Mouse (Mus musculus): ENCODE results near the gene Hist2h3c2. TPM values are rescaled to one million over a fixed set of nuclear protein-coding genes. Genes with fewer than 3 reads are reported as not detected.
A peak's percentile ranks its signal among the peaks of the same experiment; 100 is the strongest.
"Not testable (repeated sequence)": the region's sequence is repeated elsewhere in the genome, so short reads cannot be mapped to it uniquely, and the experiment has no call there.

Gene Hist2h3c2
- polyA plus RNA-seq, 2 experiments from 2014 or later, result not detected

DNA sequence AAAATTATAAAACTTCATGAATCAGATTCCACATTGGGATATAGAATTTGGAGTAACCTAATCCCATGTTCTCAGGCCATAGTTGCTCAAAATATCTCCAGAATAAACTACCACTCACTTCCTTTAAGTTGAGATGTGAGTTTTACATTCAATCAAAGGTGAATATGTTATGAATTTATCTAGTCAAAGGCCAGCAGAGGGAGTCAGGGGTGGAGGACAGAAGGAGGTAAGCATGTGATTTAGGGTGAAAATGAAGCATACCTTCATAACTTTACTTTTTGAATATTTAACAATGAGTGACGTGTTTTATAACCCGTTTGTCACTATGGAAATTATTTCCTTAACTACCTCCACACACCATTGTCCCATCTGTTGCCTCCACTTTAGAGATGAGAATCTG is 4.0 kb downstream of the Hist2h3c2 start:
- no peak for ATAC-seq

DNA sequence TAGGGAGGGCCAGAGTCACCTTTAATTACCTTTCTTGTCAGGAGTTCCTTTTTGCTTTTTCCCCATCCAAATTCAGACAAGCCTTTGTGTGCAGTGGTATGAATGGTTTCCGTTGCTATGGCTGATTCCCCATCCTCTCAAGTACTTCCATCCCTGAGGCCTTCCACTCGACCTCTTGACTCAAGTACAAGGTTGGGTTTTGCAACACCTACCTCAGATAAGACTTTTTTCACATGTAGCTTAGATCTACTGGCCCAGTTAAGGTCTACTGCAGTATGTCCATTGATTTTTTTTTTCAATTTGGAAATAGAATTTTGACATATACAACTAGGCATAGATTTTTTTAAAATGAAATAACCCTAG is 7.2 kb downstream of the Hist2h3c2 start:
- ATAC-seq, result no peak

DNA sequence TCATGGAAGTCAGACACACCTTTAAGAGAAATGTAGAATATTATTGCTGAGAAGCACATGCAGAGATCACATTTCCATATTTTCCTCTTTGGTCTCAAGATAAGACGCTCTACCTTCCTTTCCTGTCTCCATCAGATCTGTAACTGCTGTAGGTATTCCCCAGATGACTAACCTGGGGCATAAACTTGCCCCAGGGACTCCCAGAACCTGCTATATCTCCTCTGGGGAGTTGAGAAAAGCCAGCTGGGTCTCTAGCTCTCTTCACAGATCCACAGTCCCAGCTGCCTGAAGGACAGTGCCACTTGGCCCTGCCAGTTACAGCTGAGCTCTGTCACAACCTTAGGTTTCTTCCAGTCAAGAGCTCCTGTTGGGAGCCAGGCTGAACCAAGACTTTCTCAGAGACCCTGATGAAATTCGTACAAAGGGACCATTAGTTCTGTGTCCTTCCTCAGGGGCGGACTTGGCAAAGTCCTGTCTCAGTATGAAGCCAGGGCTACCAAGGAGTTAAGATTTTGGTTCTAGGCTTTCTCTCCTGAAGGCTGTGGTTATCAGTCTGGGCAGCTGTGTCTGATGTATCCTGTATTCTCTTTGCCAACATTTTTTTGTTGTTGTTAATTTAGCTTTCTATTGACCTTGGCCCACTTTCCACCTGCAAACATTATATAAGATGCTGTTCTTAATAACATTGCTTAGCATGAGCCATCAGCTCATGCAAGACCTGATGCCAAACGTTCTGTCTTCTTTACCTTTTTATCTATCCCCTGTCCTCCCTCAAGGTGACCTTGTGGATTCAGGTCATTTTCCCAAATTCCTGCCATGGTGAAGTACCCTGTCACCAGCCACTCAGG is 7.8 kb downstream of the Hist2h3c2 start:
- no peak for ATAC-seq

DNA sequence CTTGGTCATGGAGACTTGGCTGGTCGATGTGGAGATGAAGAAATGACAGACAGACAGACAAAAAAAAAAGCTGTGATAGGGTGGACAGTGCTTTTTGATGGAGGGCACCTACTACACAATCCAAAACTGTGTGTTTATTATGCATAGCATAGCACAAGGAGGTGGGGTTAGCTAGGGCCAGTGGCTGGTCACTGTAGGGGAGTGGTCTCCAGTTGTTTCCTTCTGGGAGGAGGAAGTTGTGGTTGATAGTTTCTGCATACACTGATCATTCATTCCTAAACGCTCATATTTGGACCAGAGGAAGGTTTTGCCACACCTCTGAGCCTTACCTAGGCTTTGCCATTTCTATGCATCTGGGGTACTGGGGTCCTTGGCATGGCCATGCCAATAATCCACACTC is 8.5 kb downstream of the Hist2h3c2 start:
- ATAC-seq, result no peak

DNA sequence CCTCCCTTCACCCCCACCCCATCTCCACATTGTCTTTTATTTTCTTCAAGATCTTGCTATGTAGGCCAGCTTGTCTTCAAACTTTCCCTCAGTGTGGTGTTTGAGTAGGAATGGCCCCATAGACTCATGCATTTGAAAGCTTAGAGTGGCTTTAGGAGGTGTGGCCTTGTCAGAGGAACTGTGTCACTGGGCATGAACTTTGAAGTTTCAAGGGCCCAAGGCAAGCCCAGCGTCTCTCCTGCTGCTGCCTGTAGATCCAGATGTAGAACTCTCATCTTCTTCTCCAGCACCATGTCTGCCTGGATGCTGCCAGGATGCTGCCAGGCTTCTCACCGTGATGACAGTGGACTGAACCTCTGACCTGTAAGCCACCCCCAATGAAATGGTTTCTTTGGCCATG is 10.1 kb downstream of the Hist2h3c2 start:
- ATAC-seq, result no peak

DNA sequence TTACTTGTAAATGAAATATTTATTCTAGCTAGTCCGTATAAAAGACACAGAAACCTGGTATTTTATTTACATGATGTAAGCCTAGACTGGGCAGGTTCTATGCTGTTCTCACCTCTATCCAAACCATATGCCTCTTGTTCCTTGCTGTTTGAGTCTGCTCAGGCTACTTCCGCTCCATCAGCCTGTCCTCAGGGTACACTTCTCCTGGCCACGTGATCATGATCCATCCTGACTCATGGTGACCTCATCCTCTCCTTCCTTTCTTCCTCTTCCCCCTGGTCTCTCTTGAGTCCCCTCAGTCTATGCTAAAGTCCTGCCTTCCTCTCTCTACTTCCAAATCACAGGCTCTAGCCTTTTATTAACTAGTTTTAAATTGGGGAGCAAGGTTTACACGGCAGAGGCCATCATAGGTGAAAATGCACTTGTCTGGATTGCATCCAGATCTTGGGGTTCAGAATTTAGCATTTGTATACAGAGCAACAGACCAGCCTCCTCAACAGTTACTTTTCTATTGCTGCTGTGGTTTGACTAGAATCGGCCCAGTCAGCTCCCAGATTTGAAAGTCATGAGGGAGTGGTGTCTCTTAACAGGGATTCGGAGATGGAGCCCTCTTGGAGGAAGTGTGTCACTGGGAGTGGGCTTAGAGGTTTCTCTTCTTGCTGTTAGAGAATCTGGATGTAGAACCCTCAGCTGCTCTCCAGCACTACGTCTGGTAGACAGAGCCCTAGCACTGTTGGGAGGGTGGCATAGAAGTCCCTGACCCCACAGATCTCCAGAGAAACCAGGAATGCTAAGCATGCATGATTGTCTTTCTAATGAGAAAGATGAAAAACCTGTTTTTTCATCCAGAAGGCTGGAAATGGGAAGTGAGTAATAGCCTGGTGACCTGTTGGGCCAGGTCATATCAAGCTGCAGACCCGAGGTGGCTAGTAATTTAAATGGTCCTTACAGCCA is 12.0 kb downstream of the Hist2h3c2 start:
- no peak for ATAC-seq

DNA sequence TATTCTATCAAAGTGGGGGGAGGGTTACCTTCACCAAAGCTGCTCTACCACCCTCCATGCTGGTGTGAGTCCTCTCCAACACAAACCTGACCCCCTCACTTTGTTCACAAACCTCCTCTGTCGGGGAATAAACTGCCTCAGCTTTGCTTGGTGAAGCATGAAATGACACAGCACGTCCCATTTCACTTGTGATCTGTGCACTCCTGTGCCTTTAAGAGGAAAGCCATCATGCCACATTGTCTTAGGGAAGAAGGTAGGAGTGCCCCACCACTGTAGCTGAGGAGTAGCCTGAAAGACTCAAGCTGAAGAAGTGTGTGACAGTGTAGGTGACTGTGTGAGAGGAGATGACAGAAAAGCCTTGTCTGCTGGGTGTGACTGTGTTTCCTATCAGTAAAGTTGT is 13.5 kb downstream of the Hist2h3c2 start:
- ATAC-seq, result no peak

DNA sequence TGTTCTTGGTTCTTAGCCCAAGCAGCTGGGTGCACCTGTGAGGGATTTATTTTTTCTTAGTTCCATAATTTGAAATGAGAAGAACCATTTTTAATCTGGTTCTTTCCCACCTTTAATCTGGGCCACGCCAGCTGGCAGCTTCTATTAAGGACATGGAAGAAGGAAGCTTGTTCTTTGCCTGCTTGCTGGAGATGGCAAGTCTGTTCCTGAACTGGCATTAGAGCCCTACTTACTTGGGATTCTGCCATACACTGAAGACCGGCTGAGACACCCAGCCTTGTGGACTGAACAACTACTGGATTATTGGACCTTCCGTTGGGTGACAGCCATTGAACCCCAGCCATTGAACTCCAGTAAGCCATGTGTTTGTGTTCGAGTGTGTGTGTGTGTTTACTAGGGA is 16.2 kb downstream of the Hist2h3c2 start:
- no peak for ATAC-seq

DNA sequence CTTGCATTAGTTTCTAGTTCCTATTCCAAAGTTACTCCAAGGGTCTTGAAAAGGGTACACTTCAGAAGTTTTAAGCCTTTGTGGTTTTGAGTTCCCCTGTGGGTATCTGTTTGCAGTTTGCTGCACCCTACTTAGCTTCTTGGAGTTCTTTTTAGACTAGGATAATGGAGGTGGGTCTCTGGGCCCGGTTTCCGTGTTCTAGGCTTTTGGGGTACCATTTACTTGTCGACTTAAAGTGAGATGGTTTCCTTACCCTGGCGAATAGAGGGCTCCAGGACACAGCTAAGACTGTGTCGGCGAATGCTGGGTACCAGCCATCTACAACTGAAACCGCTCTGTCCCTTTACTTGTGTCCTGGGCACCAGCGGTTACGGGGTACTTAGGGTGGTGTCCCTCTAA is 17.3 kb downstream of the Hist2h3c2 start:
- no peak for ATAC-seq

DNA sequence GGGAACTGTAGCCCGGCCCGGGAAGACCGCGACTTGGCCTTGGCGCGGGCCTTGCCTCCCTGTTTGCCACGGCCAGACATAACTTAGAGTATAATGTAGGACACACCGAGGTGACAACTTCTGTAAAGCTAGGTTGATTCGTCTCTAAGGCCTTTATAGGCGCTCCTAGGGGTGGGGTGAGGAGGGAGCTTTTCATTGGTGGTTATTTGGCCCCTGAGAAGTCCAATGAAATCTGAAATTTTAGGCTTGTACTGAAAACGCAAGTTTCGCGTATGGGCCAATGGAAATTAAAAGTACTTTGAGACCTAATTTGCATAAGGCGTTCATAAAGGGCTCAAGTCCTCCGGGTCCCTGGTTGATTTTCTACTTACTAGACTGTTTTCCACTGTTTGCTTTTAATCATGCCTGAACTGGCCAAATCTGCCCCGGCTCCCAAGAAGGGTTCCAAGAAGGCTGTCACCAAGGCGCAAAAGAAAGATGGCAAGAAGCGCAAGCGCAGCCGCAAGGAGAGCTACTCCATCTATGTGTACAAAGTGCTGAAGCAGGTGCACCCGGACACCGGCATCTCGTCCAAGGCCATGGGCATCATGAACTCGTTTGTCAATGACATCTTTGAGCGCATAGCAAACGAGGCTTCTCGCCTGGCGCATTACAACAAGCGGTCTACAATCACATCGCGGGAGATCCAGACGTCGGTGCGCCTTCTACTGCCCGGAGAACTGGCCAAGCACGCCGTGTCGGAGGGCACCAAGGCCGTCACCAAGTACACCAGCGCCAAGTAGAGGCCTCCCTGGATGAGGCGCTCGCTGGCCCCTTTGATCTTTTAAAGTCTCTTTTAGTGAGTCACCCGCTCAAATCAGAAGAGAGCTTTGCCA is 17.9 kb downstream of the Hist2h3c2 start, which contains the start of the genes Hist2h2ac and Hist2h2be:
Hist2h2ac (minus strand) TSS at position 116 of the 875 bp plus-strand sequence.
Hist2h2be (plus strand) TSS at position 355 of the 875 bp plus-strand sequence.
- peak; percentile 75 for ATAC-seq

DNA sequence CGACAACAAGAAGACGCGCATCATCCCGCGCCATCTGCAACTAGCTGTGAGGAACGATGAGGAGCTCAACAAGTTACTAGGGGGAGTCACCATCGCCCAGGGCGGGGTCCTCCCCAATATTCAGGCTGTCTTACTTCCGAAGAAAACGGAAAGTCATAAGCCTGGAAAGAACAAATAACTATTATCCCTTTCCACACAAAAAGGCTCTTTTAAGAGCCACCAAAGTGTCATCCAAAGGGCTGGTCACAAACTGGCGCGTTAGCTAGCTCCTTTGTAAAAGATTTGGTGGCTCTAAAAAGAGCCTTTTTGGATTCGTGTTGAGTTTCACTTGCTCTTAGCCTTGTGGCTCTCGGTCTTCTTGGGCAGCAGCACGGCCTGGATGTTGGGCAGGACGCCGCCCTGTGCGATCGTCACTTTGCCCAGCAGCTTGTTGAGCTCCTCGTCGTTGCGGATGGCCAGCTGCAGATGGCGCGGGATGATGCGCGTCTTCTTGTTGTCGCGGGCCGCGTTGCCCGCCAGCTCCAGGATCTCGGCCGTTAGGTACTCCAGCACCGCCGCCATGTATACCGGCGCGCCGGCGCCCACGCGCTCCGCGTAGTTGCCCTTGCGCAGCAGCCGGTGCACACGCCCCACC is 18.7 kb downstream of the Hist2h3c2 start:
- ATAC-seq, result not testable (repeated sequence)

DNA sequence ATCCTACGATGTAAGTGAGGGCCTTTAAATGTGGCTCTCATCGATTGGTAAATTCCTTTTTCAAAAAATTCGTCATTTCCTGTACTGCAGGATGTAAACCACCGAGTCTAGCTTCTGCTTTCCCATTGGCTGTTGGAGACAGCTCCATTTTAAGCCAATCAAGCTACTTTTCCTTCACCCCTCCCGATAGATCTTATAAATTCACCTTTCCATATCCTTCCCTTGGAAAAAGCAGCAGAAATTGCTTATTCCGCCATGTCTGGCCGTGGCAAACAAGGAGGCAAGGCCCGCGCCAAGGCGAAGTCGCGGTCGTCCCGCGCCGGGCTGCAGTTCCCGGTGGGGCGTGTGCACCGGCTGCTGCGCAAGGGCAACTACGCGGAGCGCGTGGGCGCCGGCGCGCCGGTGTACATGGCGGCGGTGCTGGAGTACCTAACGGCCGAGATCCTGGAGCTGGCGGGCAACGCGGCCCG is 19.2 kb downstream of the Hist2h3c2 start, which contains the start of the genes Bola1 and Hist2h2ab:
Bola1 (minus strand) TSS at position 49 of the 470 bp plus-strand sequence.
Hist2h2ab (plus strand) TSS at position 205 of the 470 bp plus-strand sequence.
- peak; percentile 71 for ATAC-seq

DNA sequence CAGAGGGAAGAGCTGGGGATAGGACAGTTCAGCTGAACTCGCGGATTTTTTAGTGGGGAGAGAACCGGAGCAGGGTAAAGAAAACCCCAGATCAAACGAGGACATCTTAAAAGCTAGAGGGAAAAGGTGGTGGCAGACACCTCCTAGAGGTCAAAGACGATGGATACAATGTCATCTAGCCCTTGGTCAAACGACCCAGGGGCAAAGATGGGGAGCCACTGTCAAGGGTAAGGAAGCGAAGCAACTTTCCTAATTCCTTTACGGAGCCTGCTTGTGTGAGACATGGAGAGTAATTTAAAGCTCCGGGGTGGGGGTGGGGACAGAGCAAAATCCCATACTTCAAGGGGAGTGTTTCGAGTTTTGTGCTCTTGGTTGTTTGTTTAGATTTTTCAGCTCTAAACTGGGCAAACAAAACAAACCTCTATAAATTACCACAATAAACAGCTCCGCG is 19.7 kb downstream of the Hist2h3c2 start:
- peak; percentile 9 for ATAC-seq

DNA sequence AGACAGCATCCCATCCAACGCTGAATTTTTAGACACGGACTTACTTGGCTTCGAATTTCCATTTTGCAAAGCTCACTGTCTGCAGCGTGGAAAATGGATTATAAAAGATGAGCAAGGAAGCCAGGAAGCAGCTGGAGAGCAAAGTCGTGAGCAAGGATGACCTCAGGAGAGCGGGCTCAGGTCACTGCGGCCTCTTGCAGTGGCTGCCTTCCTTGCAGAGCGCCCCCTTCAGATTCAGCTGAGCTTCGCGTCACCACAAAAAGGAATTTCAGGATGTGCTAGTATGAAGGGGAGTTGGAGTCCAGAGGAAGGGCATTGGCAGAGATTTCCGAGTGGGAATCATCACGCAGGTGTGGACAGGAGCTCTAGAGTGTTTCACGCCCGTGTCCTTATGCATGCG is 29.7 kb downstream of the Hist2h3c2 start:
- ATAC-seq, result no peak

DNA sequence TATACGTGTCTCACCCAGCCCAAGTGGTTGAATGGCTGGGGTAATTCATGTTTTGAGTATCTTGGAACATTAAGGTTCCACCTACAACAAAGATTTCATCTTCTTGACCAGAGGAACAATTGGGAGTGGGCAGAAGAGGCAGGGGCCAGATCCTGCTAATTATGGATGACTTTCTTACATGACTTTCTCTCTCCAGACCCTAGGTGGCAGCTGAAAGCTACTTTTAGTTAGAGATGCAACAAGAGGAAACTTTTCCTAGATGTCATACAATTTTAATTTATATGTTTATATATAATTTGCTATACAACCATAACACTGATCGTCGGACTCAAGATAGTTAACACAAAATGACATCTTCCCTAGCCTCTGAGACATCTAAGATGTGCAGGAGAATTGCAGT is 31.1 kb downstream of the Hist2h3c2 start:
- no peak for ATAC-seq

DNA sequence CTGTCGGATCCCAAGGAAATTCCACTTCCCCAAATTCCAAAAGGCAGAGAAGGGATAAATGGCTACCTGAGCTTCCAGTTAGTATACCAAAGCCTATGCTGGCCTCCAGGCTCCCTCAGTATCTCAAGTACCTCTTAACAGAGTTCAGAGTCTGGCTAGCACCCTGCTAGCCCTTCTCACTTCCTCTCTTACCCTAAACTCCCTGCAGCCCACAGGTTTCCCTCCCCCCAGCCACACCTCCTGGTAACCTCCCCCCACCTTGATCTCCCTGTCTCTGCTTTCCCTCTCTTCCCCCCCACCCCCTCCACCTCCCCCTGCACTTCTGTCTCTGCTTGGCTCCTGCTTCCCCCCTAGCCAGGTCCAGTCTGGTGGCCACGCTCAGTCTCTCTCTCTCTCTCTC is 39.2 kb downstream of the Hist2h3c2 start:
- ATAC-seq, result no peak

DNA sequence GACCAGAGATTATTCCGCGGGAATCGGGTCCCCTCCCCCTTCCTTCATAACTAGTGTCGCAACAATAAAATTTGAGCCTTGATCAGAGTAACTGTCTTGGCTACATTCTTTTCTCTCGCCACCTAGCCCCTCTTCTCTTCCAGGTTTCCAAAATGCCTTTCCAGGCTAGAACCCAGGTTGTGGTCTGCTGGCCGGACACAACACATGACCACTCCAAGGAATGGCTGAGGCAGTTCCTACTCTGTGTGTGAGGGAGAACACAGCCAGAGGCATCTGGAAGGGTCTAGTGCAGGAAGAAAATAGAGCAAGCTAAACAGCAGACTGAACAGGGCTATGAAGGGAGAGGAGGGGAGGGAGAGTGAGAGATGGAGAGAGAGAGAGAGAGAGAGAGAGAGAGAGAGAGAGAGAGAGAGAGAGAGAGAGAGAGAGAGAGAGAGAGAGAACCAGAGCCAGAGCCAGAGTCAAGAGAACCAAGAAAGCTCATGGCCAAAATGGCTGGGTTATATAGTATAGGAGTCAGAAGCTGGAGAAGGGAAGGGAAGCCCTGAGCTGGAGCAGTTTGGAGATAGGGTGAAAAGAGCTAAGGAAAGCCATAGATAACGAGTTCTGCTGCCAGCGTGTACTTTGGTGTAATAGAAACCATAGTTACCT is 40.2 kb downstream of the Hist2h3c2 start:
- not testable (repeated sequence) for ATAC-seq

DNA sequence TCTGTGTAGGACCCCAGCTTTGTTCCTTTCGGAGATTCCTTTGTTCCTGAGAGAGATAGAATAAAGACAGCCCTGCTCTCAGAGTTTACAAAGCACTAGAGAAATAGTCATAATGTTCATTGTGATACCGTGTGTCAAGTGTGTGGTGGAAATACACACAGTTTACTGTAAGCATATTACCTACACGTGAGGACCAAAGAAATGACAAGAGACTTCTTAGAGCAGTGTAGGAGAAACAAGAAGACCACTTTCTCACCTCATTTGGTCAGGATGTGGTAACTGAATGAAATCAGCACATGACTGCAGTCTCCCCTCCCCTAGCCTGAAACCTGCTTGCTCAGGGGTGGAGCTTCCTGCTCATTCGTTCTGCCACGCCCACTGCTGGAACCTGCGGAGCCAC is 40.7 kb downstream of the Hist2h3c2 start:
- peak; percentile 83 for ATAC-seq

DNA sequence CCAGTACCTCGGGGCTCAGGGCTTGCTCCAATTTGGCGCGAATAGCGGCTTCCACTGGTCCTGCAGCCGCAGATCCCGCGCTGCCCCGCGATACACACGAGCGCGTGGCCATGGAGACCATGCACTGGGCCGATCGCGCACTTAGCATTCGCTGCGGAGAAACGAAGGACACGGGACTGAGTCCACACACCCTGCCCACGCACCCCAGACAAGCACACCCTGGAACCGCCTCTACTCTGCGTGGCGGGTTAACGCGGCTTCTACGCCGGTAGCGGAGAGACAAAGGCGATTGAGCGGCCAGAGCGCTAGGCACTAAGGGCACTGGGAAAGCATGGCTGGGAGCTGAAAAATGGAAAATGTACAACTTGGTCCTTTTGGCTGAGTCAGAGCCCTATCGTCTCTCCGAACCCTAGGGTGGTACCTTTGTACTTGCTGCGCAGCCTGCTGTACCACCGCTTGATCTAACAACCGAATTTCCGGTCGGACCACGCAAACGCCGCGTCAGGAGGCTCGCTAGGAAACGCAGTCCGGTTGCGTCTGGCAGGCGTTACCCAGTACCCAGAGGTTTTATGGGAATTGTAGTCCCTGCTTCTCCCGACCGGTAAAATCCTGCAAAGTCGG is 41.7 kb downstream of the Hist2h3c2 start:
- ATAC-seq, result peak; percentile 82

DNA sequence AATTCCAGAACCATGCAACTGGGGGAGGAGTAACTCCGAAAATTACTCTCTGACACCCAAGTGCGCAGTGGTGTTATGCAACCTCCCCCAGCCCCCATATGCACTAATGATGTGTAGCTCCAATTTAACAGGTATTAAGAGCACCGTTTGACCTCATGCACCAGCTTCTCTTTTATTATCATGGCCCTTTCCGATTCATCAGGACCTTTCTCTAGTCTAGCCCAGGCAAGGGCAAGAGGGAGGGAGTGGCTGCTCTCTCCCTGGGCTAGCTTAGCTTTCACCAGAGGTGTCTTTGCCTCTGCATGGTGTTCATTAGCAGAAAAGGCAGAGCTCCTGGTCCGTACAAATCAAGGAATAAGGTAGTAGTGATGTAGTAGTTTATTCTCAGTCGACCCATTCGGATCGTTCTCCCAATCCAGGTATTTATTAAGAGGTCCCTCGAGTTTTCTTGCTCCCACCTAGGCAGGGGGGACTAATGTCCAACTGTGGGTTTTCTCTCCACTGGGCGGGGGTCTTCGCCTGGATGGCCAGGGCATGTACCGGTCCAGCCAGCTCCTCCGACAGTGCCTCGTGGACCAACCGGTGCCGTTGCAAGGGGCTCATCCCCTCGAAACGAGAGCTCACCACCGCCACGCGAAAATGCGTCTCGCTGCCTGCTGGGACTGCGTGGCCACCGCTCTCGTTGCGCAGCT is 42.3 kb downstream of the Hist2h3c2 start:
- no peak for ATAC-seq

Data from CD4-positive, CD25-positive, alpha-beta regulatory T cell, adult 4 months (primary cell).